Mouse (Mus musculus) heart, postnatal 0 days (tissue): ENCODE measurements around the gene Slc39a13. TPM values are rescaled to one million over a fixed set of nuclear protein-coding genes. Genes with fewer than 3 reads are reported as not detected.

ENCODE experiments used
- ATAC-seq: fragments of 200-750 bp; cut with Nextera tagmentation; 2 replicates; pipeline ENCODE4 v1.8.0; 2017; ENCODE audit warnings: low read depth, moderate number of reproducible peaks, moderate library complexity; ENCODE audit not compliant: insufficient read depth
- DNase-seq: peaks from one replicate; pipeline ENCODE4 v3.0.0-alpha.2; 2016; ENCODE audit warnings: low spot score
- H3K27ac ChIP-seq: fragments of 300-500 bp; sonication (generic); 2 replicates; pipeline ENCODE4 v1.5.1; 2014; ENCODE audit warnings: low read depth, mild to moderate bottlenecking
- H3K27me3 ChIP-seq: fragments of 300-500 bp; sonication (generic); 2 replicates; pipeline ENCODE4 v1.6.1; 2014; ENCODE audit warnings: low read length, mixed read lengths; ENCODE audit not compliant: control insufficient read depth, insufficient read depth
- H3K36me3 ChIP-seq: fragments of 300-500 bp; sonication (generic); replicated peaks from 2 replicates; pipeline ENCODE4 v1.6.1; 2014; ENCODE audit warnings: low read length, mixed read lengths; ENCODE audit not compliant: control insufficient read depth, insufficient read depth
- H3K4me1 ChIP-seq: fragments of 300-500 bp; sonication (generic); 2 replicates; pipeline ENCODE4 v1.6.1; 2014; ENCODE audit warnings: antibody characterized with exemption; ENCODE audit not compliant: control insufficient read depth, insufficient read depth
- H3K4me2 ChIP-seq: fragments of 300-500 bp; sonication (generic); 2 replicates; pipeline ENCODE4 v1.6.1; 2014; ENCODE audit warnings: low read depth, mild to moderate bottlenecking, low read length, moderate library complexity
- H3K4me3 ChIP-seq: fragments of 300-500 bp; sonication (generic); 2 replicates; pipeline ENCODE4 v1.5.1; 2014; ENCODE audit warnings: low read depth, low read length
- H3K9ac ChIP-seq: fragments of 300-500 bp; sonication (generic); replicated peaks from 2 replicates; pipeline ENCODE4 v1.6.1; 2014; ENCODE audit warnings: low read depth, low read length, mixed read lengths
- H3K9me3 ChIP-seq: fragments of 300-500 bp; sonication (generic); replicated peaks from 2 replicates; pipeline ENCODE4 v1.6.1; 2016; ENCODE audit warnings: low read length; ENCODE audit not compliant: control insufficient read depth
- CTCF ChIP-seq: IDR thresholded peaks from 2 replicates; pipeline ENCODE4 v1.5.1; 2016; ENCODE audit warnings: antibody characterized with exemption, control low read depth, low read depth
- EP300 ChIP-seq: IDR thresholded peaks from 2 replicates; pipeline ENCODE4 v1.6.1; 2016; ENCODE audit warnings: antibody characterized with exemption, low read depth
- WGBS: fragments of 180-500 bp; shearing (Covaris S2); extraction: QIAGEN DNeasy Blood & Tissue Kit; methylation state at CpG from one replicate; pipeline ENCODE4 v1.1.7; 2014; 5-methylcytosine and 5-hydroxymethylcytosine counted together
- polyA plus RNA-seq: library from polyadenylated mRNA; unstranded; fragments of >200 nt; fragmentation: Nextera tagmentation; extraction: Ambion mirVana; gene quantifications from 2 replicates; pipeline ENCODE4 v1.2.1, GENCODE M21; 2015
- total RNA-seq: library from RNA; depleted of rRNA; stranded (reverse); fragments of >200 nt; gene quantifications from 2 replicates; pipeline ENCODE4 v1.2.3, GENCODE M21; 2014; ENCODE audit warnings: low replicate concordance; rRNA removed

The Slc39a13 gene
- total RNA-seq (67.0 and 105 TPM in 2 replicates), polyA plus RNA-seq (37.9 and 40.8 TPM in 2 replicates)

DNA sequence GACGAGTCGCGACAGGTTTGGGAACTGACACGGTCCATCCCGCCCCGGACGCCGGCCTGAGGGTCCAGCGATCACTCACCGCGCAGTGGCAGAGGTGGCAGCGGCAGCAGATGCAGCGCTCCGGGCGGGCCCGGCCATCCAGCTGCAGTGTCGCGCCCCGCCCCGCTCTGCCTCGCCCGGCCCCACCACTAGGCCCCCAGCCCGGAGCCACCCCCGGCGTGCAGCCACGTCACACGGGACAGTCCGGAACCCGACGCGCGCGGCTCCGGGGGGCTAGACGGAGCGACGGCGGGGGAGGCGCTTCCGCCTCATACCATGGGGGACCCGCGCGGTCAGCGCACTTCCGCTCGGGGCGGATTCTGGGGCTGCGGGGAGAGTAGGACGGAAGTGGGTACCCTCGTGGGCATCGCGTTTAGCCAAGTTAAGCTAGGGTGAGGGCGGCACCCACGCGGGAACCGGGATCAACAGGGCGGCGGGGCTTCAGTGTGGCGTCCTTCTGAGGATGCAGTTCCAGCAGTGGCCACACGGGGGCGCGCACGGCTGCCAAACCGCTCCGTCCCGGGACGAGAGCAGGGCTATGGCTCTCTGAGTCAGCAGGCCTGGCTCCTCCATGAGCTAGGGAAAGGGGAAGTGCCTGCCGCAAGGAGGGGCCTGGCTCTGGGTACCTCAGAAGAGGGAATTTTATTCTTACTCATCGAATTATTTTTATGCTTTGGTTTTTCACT, at the start of gene Slc39a13:
Slc39a13 (minus strand) TSS at position 342 of the 725 bp plus-strand sequence.
- H3K27me3 ChIP-seq, result no peaks in the 10 kb centered on the region
- peak within 1 kb of the TSS; percentile 80 for H3K4me3 ChIP-seq
- H3K9me3 ChIP-seq, result no peaks in the 10 kb centered on the region
- H3K27ac ChIP-seq, result peak within 1 kb of the TSS; percentile 94
- WGBS, result under 1% methylated on average over 61 of the region's 69 CpGs
- ATAC-seq (peak; percentile 93), DNase-seq (peak; percentile 94)
- peak within 1 kb of the TSS; percentile 81 for H3K9ac ChIP-seq
- 0 out of 2 replicates have a peak, but pooled peaks cover 4% of the 10 kb centered on the region for H3K36me3 ChIP-seq
- peak within 1 kb of the TSS; percentile 77 for H3K4me2 ChIP-seq
- peaks cover 30% of the 10 kb centered on the region for H3K4me1 ChIP-seq
- 0 out of 2 replicates have a peak, but pooled peaks have one; percentile 90 for TF ChIP-seq EP300
- TF ChIP-seq CTCF, result peak; percentile 99

DNA sequence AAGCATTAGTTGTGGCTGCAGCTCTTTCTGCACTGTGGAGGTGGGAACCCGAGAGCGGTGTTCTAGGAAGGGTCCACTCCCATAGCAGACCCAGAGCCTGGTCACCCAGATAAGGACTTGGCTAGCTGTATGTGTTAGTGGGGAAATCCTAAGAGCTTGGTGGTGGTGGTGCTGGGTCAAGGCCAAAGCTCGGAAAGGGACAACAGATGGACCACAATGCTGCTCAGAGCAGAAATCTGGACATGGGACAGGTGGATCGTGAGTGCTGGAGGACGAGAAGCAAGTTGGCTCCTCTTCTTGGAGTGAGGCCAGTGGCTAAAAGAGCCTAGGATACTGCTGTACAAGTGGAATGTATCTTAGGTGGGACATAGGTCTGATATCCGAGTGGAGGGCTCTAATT, 49.3 kb upstream of the Slc39a13 start:
- H3K4me2 ChIP-seq, result peak overlapping the region; percentile 79
- H3K36me3 ChIP-seq, result peaks cover 46% of the 10 kb centered on the region
- DNase-seq, result peak; percentile 23

DNA sequence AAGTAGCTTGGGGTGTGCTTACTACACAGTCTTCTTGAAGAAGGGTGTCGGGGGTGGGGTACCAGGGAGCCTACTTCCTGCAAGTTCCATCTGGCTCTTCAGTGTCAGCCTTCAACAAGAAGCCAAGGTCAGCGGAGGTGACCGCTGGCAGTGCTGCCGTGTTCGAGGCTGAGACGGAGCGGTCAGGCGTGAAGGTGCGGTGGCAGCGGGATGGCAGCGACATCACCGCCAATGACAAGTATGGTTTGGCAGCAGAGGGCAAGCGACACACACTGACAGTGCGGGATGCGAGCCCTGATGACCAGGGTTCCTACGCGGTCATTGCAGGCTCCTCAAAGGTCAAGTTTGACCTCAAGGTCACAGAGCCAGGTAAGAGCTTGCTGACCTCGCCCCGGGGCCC, 48.8 kb upstream of the Slc39a13 start:
- TF ChIP-seq EP300 (no peak), CTCF (no peak)
- H3K27me3 ChIP-seq, result no peaks in the 10 kb centered on the region
- ATAC-seq, result no peak
- H3K4me1 ChIP-seq, result peaks cover 20% of the 10 kb centered on the region; the same call in 1 of the 2 replicates
- H3K9me3 ChIP-seq, result no peaks in the 10 kb centered on the region
- H3K9ac ChIP-seq, result peak overlapping the region; percentile 88
- WGBS, result 55% methylated on average over 19 of the region's 19 CpGs
- peak overlapping the region; percentile 65 for H3K4me3 ChIP-seq
- H3K4me2 ChIP-seq, result peak overlapping the region; percentile 79
- H3K36me3 ChIP-seq, result peaks cover 41% of the 10 kb centered on the region
- DNase-seq, result no peak
- H3K27ac ChIP-seq, result peak overlapping the region; percentile 98

More for the DNA sequence above, 49.3 kb upstream of the Slc39a13 start:
- Histone ChIP-seq H3K9me3 (no peaks in the 10 kb centered on the region), H3K9ac (peak overlapping the region; percentile 88), H3K27ac (peak overlapping the region; percentile 98), H3K27me3 (no peaks in the 10 kb centered on the region), H3K4me1 (peaks cover 20% of the 10 kb centered on the region; the same call in 1 of the 2 replicates), H3K4me3 (peak overlapping the region; percentile 65)
- TF ChIP-seq EP300, result no peak
- TF ChIP-seq CTCF, result no peak
- ATAC-seq, result peak; percentile 2; the same call in 1 of the 2 replicates
- 34% methylated on average over 6 of the region's 6 CpGs for WGBS

DNA sequence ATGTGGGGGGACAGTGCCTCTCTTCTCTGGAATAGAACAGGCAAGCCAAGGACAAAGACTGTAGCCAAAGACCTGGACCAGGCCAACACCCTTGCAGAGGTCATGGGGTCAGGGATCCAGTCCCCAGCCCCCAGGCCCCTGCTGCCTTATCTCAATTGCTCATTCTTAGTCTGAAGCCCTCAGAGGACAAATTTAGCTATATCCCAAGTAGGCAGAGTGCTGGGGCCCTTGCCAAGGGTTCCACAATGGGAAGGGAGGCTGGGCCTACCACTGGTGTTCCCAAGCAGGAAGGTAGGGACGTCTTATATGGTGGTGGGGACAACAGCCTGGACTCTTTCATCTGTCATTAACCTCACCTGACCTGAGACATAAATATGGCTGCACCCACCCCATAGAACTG, 48.4 kb upstream of the Slc39a13 start:
- ATAC-seq, result peak; percentile 77
- peak overlapping the region; percentile 65 for H3K4me3 ChIP-seq
- peak overlapping the region; percentile 98 for H3K27ac ChIP-seq
- peaks cover 37% of the 10 kb centered on the region for H3K36me3 ChIP-seq
- H3K4me2 ChIP-seq, result peak overlapping the region; percentile 79
- peaks cover 20% of the 10 kb centered on the region; the same call in 1 of the 2 replicates for H3K4me1 ChIP-seq
- 25% methylated on average over 1 of the region's 1 CpGs for WGBS
- no peaks in the 10 kb centered on the region for H3K27me3 ChIP-seq
- TF ChIP-seq CTCF, result no peak
- TF ChIP-seq EP300, result no peak; the same call in 1 of the 2 replicates
- no peaks in the 10 kb centered on the region for H3K9me3 ChIP-seq
- H3K9ac ChIP-seq, result peak overlapping the region; percentile 88
- peak; percentile 92 for DNase-seq

DNA sequence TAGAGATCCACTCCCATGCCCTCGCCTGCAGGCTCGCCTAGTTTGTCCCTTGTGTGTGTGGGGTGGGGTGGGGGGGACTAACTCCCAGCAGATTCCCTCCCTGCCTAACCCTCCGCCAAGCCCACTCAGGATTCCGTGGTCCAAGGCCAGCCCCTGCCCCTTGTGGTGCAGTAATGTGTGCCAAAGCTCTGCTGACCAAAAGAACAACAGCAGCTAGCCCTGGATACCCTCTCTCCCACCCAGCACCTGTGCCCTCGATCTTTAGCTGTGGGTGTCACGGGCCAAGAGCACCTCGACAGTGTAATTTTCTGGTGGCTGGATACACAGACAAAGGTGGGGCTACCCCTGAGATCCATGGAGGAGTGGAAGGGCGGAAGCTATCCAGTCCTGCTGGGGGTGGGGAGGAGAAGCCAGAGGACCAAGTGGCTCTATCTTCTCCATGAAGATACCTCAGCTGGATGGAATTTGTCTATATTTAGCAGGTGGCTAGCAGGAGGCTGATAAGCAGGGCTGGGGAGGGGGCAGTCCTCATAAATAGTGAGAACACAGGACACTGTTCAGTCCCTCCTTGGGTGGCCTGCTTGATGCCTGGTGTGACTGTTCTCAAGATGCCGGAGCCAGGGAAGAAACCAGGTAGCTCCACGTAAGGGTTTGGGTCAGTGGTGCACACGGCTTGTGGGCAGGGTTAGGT, 47.5 kb upstream of the Slc39a13 start, which contains the start of gene Mybpc3:
Mybpc3 (plus strand) TSS at position 560 of the 691 bp plus-strand sequence.
- WGBS, result 29% methylated on average over 11 of the region's 11 CpGs
- Histone ChIP-seq H3K4me2 (peak within 1 kb of the TSS; percentile 79), H3K9ac (peak within 1 kb of the TSS; percentile 88), H3K36me3 (peaks cover 28% of the 10 kb centered on the region), H3K27ac (peak within 1 kb of the TSS; percentile 98), H3K9me3 (no peaks in the 10 kb centered on the region), H3K4me1 (peaks cover 17% of the 10 kb centered on the region; the same call in 1 of the 2 replicates), H3K4me3 (peak within 1 kb of the TSS; percentile 65), H3K27me3 (no peaks in the 10 kb centered on the region)
- ATAC-seq (peak; percentile 74), DNase-seq (peak; percentile 89)
- TF ChIP-seq EP300, result peak; percentile 91
- no peak for TF ChIP-seq CTCF
